Mouse (Mus musculus) lung, postnatal 0 days (tissue): ENCODE measurements at regions not wholly inside any gene's neighbourhood (a gene's known extent, or its start where the extent isn't known, plus 50 kb on each side); places are given as distances from the start of the nearest gene placed in this dataset.

Experiments used
- CTCF ChIP-seq: IDR thresholded peaks from 2 replicates; pipeline ENCODE4 v1.5.1; 2016; ENCODE audit warnings: antibody characterized with exemption, mild to moderate bottlenecking
- EP300 ChIP-seq: IDR thresholded peaks from 2 replicates; pipeline ENCODE4 v1.6.1; 2016; ENCODE audit warnings: antibody characterized with exemption, mild to moderate bottlenecking, control low read depth

GRCm38 (mm10) chr11:26996292-26997099, 402.7 kb upstream of the Vrk2 start:
- TF ChIP-seq CTCF (peak; percentile 48), EP300 (no peak)
